Mouse (Mus musculus): ENCODE measurements around the gene Ccdc63. TPM values are rescaled to one million over a fixed set of nuclear protein-coding genes. Genes with fewer than 3 reads are reported as not detected.

The Ccdc63 gene
- total RNA-seq, 2 experiments from 2014 or later: 0.68 to 1.0 TPM

Other genes starting within 250 kb of the Ccdc63 start
- gene Cux2, start 90.7 kb downstream of the Ccdc63 start, total RNA-seq (2021): 10 to 100 TPM; 30.8 to 31.3 TPM
- 1 to 10 TPM; 1.1 to 2.2 TPM for gene Myl2, start 39.9 kb downstream of the Ccdc63 start, total RNA-seq (2021)
- gene Ppp1cc, start 17.5 kb upstream of the Ccdc63 start, total RNA-seq (2021): 100 to 1,000 TPM; 189 to 219 TPM
- gene Hvcn1, start 66.0 kb upstream of the Ccdc63 start, total RNA-seq (2021): 1 to 10 TPM; 2.4 to 3.1 TPM
- 10 to 100 TPM; 10.9 to 12.0 TPM for gene Tctn1, start 123.6 kb upstream of the Ccdc63 start, total RNA-seq (2021)
- 10 to 100 TPM; 44.9 to 47.9 TPM for gene Pptc7, start 143.5 kb upstream of the Ccdc63 start, total RNA-seq (2021)
- 1 to 10 TPM; 3.7 to 3.9 TPM for gene Rad9b, start 213.4 kb upstream of the Ccdc63 start, total RNA-seq (2021)
- 100 to 1,000 TPM; 163 to 183 TPM for gene Vps29, start 213.5 kb upstream of the Ccdc63 start, total RNA-seq (2021)
- gene Gpn3, start 231.1 kb upstream of the Ccdc63 start, total RNA-seq (2021): 10 to 100 TPM; 26.1 to 30.9 TPM
- 10 to 100 TPM; 74.6 to 84.3 TPM for gene Fam216a, start 231.5 kb upstream of the Ccdc63 start, total RNA-seq (2021)